In the genomic region with DNA sequence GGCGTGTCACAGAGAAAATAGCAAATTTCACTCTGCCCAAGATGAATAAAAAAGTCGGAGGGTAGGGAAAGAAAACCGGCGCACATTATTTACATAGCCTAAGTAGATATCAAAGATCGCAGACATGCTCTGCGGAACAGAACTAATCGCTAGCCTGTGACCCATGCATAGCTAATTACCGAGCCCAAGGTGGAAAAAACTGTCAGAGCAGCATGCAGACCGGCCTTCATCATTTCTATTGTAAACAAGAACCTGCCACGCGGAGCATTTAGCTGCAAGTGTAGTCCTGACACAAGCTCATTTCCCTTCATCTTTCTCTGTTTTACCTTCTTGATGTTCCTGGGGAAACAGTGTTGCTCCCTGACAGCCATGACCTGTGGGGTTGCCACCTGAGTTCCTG, we compare ENCODE assay signal across 13 mouse cellular contexts.
"Had no signal": no experiment of that assay in that cellular context is flagged by ENCODE, and none has a peak within 500 bp of the region (broad histone marks: within the 10 kb centered on the region; RNA-seq: fewer than 3 reads in every experiment).

No protein-coding gene starts in this region.

- H3K9me3 ChIP-seq: limb, embryonic 15.5 days; liver, embryonic 12.5 days; midbrain, embryonic 12.5 days; stomach, embryonic 15.5 days had no signal

- H3K36me3 ChIP-seq: limb, embryonic 15.5 days; liver, embryonic 12.5 days; midbrain, embryonic 12.5 days; stomach, embryonic 15.5 days had no signal

- DNase-seq: kidney, adult 11 months; layer of hippocampus, adult 9-11 months; layer of hippocampus, postnatal 36 days; lung, embryonic 14.5 days; lung, postnatal 10 days; lung, postnatal 4 days; right cerebral cortex, postnatal 14 days; thymus, adult 2 months; thymus, postnatal 36 days had no signal

- H3K27me3 ChIP-seq: limb, embryonic 15.5 days; liver, embryonic 12.5 days; midbrain, embryonic 12.5 days; stomach, embryonic 15.5 days had no signal

- H3K9ac ChIP-seq: limb, embryonic 15.5 days; liver, embryonic 12.5 days; lung, embryonic 14.5 days; midbrain, embryonic 12.5 days; stomach, embryonic 15.5 days had no signal

- ATAC-seq: liver, embryonic 12.5 days had no signal

- H3K27ac ChIP-seq: limb, embryonic 15.5 days; liver, embryonic 12.5 days; midbrain, embryonic 12.5 days; stomach, embryonic 15.5 days had no signal

- H3K4me1 ChIP-seq: limb, embryonic 15.5 days; liver, embryonic 12.5 days; stomach, embryonic 15.5 days had no signal

- H3K4me2 ChIP-seq: limb, embryonic 15.5 days; liver, embryonic 12.5 days; lung, embryonic 14.5 days; midbrain, embryonic 12.5 days; stomach, embryonic 15.5 days had no signal

- H3K4me3 ChIP-seq: limb, embryonic 15.5 days; liver, embryonic 12.5 days; midbrain, embryonic 12.5 days; stomach, embryonic 15.5 days had no signal
